Mouse (Mus musculus) frontal cortex, postnatal 14 days (tissue): ENCODE measurements around the gene Gm11060.

Experiments
- DNase-seq, 2 experiments: peaks; one replicate each; pipeline ENCODE4 v3.0.0; 2022; ENCODE audit warnings: low spot score in 2 of 2

Gm11060 gene

GRCm38 (mm10) chr2:105091718-105092117, at the start of gene Gm11060:
TSS of gene Gm11060 (plus strand) at chr2:105092018.
- DNase-seq: no peak

DNA sequence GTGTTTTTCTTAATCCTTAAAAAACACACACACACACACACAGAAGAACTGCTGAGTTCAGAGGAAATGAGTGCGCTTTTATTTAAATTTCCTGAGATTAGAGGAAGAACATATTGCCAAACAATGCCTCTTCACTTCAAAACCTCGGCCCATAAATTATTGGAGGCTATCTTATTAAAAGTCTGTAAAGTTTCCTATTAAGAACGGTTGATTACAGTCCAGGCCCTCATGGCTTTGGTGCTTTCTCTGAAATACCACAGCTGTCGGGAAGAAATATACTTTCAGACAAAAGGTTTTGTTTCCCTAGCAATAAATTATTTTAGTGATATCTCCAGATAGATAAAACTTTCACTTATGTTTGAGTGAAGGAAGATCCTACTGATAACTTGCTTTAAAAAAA, 48.7 kb upstream of the Gm11060 start:
- no peak for DNase-seq

GRCm38 (mm10) chr2:105048301-105048700, 43.5 kb upstream of the Gm11060 start:
- no peak for DNase-seq

DNA sequence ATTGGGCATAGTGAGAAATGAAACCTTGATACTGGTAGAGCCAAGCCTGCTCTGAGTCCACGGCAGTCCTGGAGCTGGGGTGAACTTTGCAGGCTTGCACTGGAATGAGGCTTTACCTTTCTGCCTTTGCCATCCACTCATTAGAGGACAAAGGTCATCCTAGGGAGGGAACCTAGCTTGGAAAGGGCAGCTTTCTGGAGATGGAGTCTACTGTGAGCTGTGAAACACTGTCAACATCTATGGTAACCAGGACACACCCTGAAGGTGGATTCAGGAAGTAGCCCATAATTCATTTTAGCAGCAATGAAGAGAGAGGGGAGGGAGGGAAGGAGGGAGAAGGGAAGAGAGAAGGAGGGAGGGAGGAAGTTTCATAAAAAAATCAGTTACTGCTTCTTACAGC, 36.3 kb upstream of the Gm11060 start:
- DNase-seq: no peak

GRCm38 (mm10) chr2:105058577-105059116, 33.2 kb upstream of the Gm11060 start:
- peak; percentile 4 to 5 for DNase-seq

DNA sequence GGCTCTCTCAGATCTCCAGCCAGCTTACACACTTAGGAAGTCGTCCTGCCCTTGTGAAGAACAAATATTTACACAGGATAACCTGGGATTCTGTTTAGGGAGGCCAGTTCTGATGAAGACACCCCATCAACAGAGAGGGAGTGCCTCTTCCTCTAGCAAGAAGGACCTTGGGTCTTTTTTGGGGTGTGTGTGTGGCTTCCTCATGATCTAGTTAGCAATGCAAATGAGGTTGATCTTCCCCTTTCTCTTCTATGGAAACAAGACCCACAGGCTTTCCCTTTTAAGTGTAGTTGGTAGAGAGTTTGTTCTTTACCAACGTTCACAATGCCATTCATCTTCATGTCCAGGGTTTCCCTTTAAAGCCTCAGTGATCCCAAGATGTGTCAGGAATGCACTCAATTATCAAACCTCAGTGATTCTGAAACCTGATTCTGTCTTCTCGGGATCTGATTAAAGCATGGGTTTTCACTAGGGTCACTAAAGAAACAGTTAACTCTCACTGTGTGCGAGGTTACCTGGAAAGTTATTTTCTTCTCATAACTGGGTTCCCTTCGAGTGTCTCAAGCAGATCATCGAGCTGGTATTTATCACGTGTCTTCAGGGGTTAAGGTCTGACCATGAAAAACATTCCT, 29.0 kb upstream of the Gm11060 start:
- DNase-seq: no peak

DNA sequence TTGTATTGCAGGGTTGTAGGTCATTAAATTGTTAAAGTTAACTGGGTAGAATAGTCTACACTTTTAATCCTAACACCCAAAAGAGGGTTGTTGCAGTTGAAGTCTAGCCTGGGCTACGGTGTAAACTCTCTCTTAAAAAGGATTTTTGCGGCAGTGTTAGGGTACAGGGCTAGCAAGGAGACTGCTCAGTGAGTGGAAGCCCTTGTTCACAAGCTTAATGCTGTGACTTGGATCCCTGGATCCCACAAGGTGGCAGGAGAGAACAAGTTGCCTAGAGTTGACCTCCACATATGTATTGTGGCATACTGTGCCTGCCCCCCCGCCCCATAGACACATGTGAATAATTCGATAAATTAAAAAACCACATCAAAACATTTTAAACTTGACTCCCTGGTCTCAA, 19.3 kb upstream of the Gm11060 start:
- DNase-seq: no peak

DNA sequence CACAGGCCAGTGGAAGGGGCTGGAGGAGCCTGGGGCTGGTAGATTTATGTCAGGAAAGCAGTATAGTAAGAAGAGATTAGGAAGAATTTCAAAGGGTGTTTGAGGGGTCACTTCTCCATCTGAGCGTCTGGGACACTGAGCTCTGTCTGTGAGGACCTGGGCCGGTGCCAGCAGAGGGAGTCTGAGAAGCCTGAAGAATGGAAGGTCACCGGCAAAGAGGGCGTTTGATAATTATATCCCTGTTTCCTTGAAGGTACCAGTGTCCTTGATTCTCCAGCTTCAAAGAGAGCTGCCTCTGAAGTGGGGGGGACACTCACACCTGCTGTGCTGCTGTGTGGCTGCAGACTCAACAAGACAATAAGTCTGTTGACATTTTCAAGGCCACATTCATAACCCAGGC, 17.6 kb upstream of the Gm11060 start:
- DNase-seq: no peak

- no peak for DNase-seq
These were observed 16.0 kb upstream of the Gm11060 start for GRCm38 (mm10) chr2:105075809-105076208.

- DNase-seq: no peak
These were observed 14.7 kb upstream of the Gm11060 start for GRCm38 (mm10) chr2:105077151-105077550.

DNA sequence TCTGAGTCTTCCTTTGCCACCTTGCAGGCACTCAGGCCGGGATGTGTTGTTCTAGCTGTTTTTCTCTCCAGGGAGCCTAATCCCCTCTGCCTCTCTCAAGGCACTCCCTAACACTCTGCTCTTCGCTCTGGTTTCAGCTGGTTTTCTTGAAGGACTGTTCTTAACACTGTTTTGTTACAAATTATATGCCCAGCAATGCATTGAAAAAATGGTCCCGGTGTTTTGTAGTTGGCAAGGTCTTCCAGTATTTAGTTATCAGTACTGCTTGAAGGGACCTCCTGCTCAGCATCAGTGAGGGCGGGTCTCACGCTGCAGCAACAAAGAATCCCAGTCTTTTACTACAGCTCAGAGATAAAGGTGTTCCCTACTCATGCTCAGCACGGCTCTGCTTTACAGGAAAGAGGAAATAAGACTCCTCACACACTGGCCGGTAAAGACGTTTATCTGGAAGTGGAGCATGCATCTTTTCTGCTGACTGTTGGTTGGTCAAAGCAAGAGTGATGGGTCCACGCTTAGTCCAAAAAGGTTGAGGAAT, 9.5 kb upstream of the Gm11060 start:
- DNase-seq: no peak

DNA sequence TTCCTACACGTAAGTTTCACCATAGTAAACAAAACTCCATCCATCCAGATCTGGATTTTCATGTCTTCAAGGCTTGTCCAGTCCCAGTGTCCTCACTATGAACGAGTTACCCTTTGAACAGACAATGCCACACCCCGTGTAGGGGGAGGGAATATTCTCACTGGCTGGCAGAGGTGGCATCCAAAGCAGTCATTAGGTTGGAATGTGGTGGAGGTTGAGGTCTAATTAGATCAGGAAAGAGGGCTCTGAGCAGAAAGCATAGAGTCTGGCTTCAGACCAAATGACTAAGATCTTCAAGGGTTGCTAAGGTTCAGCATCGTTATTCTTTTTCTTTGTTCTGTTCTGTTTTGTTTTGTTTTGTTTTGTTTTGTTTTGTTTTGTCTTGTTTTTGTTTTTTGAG, 7.8 kb upstream of the Gm11060 start:
- DNase-seq: no peak

DNA sequence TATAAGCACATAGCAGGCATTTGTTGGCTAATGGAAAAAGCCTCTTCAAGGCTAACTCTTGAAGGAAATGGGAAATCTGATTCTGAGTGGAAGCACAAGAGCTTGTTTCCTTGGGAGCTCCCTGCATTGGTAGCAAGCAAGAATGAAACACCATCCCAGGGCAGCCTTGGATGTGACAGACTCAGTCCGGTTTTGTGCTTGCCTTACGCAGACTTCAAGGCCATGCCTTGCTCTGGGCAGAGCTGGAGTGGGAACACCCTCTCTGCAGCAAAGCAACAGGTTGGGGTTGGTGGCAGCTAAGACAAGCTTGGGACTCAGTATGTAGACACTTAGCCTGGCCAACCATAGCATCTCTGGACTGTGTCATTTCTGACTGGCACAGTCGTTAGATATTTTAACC, 5.7 kb upstream of the Gm11060 start:
- DNase-seq: no peak

- DNase-seq: no peak
These were observed 3.8 kb upstream of the Gm11060 start for GRCm38 (mm10) chr2:105088005-105088404.

GRCm38 (mm10) chr2:105089083-105089482, 2.7 kb upstream of the Gm11060 start:
- no peak for DNase-seq

DNA sequence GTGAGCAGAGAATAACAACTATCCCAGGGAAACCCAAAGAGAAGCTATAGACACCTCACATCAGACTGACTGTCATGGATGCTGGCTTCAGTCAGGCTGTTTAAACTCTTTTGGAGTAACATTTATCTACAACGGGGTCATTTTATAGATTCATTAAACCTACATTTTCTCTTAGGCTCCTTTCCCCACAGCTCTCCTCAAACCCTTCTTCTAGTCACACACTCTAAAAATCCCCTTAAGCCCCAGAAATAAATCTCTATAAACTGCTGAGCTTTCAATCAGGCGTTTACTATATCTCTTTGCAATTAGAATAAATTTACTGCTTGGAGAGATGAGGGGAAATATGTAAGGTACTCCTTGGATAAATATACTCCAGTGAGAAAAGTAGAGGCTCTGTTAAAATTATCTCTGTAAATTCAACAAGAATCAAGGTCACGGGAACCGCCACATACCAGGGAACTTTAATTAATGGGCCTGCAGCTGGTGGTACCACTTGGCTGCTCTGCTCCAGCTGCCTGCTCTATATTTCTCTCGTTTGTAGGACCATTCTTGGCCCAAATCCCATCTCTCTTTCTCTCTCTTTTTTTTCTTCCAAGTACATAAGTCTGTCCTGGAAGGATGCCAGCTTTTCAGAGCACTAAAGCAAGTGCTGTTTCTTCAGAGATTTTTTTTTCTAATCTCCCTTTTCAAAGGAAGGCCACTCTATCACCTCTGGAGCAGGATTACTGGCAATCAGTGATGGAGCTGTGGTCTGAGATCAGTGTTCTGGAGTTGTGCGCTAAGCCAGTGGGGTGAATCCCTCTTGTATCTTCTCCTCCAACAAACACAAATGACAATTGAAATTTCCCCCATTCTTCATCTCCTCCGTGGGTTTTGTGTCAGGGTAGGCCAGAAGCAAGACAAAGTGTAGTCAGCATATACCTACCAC, 2.0 kb upstream of the Gm11060 start:
- DNase-seq: no peak

DNA sequence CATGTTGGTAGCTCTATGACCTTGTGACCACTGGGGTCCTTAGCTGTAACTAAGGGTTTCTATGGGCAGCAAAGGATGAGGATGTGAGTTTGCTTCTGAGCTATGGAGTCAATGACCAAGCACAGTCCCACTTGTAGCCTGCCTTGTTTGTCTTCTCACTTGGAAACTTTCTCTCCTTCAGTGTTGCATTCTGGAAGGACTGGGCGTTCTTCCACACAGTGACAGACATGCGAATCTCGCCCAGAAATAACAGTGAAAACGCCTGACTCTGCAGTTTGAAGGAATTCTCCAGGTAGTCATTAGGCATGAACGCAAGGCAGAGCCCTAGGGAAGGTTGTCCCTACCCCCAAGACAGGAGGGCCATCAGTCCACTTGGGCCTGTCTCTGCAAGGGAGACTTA, 827 bp upstream of the Gm11060 start:
- no peak for DNase-seq

- no peak for DNase-seq
These were observed 5.6 kb downstream of the Gm11060 start for GRCm38 (mm10) chr2:105097294-105097953.

DNA sequence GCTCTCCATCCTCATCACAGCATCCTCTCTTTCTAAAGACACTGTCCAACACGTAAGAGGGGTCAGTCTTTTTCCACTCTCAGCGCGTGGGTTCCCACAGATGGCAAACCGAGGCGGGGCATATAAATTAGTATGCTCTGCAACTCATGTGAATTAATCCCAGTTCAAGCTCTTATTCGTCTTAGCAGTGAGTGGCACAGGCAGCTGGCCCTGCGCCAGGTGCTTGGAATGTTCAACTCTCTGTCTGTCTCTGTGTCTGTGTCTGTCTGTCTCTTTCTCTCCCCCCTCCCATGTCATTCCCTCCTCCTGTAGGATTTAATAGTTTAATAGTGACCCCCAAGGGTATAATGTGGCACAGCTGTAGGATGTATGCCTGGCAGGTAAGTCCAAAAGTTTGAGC, 7.6 kb downstream of the Gm11060 start:
- no peak for DNase-seq

- DNase-seq: no peak
These were observed 8.7 kb downstream of the Gm11060 start for GRCm38 (mm10) chr2:105100541-105100940.

- DNase-seq: peak; percentile 48 to 75
These were observed 16.9 kb downstream of the Gm11060 start for GRCm38 (mm10) chr2:105108703-105109158.

DNA sequence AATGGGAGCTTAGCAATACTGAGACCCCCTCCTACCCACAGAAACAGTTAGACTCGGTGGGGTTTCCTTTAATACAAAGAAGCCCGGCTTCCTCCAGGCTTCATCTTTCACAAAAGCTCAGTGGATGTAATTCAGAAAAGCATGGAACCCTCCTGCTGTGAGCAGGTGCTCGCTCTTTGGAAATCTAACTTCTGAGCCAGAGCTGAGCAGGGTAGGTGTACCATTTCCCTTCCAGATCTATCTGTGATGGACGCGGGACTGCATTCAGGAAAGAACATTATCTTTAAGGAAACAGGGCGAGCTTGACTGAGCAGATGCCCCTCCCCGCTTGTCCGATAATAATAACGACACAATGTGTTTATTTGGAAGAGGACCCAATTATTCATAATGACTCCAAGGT, 22.3 kb downstream of the Gm11060 start:
- DNase-seq: no peak
